Mouse (Mus musculus) lung, adult 2 months (tissue): ENCODE measurements around the gene Eral1. TPM values are rescaled to one million over a fixed set of nuclear protein-coding genes. Genes with fewer than 3 reads are reported as not detected.
A peak's percentile ranks its signal among the peaks of the same experiment; 100 is the strongest.

Experiments used
- DNase-seq: peaks from one replicate; pipeline ENCODE4 v3.0.0; 2022
- H3K4me1 ChIP-seq: fragments of 200-500 bp; 2 replicates; pipeline ENCODE4 v1.6.1; 2011; ENCODE audit warnings: low read length; ENCODE audit not compliant: control insufficient read depth, insufficient read depth
- H3K4me3 ChIP-seq: fragments of 200-500 bp; replicated peaks from 2 replicates; pipeline ENCODE3; 2011; ENCODE audit warnings: low read depth, mild to moderate bottlenecking, control low read depth, low read length; ENCODE audit errors: extremely low read depth
- CTCF ChIP-seq: fragments of 200-500 bp; IDR thresholded peaks from 2 replicates; pipeline ENCODE4 v1.5.1; 2011; ENCODE audit warnings: mild to moderate bottlenecking, low read length, control low read depth; ENCODE audit not compliant: insufficient read depth
- POLR2A ChIP-seq: fragments of 200-500 bp; IDR thresholded peaks from 2 replicates; pipeline ENCODE4 v1.6.1; 2011; ENCODE audit warnings: low read depth, mild to moderate bottlenecking, control low read depth, low read length, borderline replicate concordance; ENCODE audit errors: extremely low read depth
- WGBS: fragments of 180-500 bp; shearing (Covaris S2); methylation state at CpG from one replicate; pipeline ENCODE4 v1.1.7; 2018; 5-methylcytosine and 5-hydroxymethylcytosine counted together
- polyA plus RNA-seq: library from polyadenylated mRNA; depleted of rRNA; stranded (reverse); fragments of >200 nt; gene quantifications from 2 replicates; pipeline ENCODE4 v1.2.3, GENCODE M21; 2012

Eral1 gene
- polyA plus RNA-seq, 1 experiment = 27.8 TPM

DNA sequence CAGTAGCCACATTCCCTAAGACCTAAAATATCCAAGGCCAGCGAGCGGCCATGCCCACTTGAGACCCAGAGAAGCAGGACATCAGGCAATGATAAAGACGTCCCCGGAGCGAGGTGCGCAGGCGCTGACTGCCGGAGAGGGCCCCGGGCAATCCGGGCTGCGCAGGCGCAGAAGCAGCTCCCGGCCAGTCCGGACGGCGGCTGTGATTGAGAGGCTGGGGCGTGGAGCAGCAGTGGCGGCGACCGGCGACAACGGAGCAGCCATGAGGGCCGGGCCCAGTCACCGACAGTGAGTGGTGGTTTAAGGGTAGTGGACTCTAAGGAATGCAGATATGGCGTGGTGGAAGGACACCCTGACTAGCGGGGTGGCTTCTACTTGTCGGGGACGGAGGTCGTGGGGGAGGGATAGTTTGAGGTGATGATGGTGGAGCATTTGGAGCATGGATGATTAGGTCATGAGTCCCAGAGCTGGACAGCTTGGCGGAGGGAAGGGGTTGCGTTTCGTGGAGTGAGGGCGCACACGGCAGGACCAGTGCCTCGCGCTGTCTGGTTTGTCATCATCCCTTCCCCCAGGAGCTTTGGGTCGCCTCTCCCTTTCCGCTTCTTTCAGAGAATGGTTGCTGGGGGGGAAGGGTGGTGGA lies 14.4 kb upstream of the Eral1 start, which contains the start of gene Fam222b:
Gene Fam222b, plus strand, starts transcription at position 157 of the 640 bp plus-strand sequence.
- peak; percentile 86 for DNase-seq
- WGBS = 1% methylated on average over 38 of the region's 38 CpGs
- peaks cover 10% of the 10 kb centered on the region for H3K4me1 ChIP-seq
- peak within 1 kb of the TSS; percentile 96 for H3K4me3 ChIP-seq
- TF ChIP-seq POLR2A (peak; percentile 80), CTCF (no peak)

DNA sequence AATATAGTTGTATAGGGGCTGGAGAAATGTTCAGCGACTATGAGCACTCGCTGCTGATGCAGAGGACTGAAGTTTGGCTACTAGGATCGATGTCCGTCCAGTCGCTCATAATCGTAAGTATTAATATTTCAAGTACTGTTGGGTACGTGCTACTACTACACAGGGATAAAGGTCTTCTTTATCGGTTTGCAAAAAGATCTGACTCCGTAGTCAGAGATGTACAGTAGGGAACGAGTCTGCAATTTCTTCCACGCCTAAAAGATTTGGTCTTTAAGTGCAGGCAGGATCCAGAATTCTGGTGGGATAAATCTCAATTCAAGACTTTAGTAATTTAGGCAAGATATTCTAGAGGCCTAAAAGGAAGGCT lies 13.9 kb upstream of the Eral1 start:
- DNase-seq = no peak
- TF ChIP-seq CTCF = no peak
- TF ChIP-seq POLR2A = no peak
- 44% methylated on average over 11 of the region's 11 CpGs for WGBS
- H3K4me1 ChIP-seq = peaks cover 10% of the 10 kb centered on the region
- H3K4me3 ChIP-seq = peak overlapping the region; percentile 96

DNA sequence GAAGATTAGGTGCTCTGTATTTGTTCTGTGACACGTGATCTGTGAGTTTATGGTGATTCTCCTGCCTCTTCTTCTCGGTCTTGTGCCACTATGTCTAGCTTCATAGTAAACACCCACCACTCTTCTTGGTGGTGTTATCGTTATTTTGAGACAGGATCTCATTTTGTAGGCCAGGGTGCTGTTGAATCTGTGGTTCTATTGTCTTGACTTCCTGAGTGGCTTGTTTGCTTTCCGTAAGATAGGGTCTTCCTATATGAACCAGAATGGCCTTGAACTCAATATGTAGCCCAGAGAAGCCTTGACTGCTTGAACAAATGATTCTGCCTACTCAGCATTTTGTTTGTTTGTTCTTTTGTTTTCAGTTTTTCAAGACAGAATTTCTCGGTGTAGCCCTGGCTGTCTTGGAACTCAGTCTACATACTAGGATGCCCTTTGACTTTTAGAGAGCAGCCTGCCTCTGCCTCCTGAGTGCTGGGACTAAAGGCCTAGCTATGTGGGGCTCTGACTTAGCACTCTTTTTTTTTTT lies 7.6 kb upstream of the Eral1 start:
- no peak for DNase-seq
- no peak overlapping the region for H3K4me3 ChIP-seq
- TF ChIP-seq POLR2A = no peak
- TF ChIP-seq CTCF = no peak
- WGBS = 52% methylated on average over 5 of the region's 5 CpGs
- H3K4me1 ChIP-seq = no peaks in the 10 kb centered on the region; the same call in 1 of the 2 replicates

DNA sequence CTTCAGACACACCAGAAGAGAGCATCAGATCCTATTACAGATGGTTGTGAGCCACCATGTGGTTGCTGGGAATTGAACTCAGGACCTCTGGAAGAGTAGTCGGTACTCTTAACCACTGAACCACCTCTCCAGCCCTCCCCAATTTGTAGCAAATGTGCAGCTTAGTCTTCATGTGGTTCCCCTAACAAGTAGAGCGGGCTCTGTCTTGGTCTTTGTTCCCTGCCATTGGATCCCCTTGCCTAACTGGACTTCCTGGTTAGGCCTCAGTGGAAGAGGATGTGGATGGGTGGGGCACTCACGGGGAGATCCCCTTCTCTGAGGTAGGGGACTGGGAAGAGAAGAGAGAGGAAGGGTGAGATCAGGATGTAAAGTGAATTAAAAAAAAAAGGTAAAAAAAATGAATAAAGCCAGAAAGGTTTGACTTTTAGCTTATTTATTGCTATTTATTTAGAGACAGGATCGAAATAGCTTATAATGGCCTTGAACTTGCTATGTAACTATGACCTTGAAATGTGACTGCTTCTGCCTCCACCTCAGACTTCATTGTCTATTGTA lies 6.8 kb upstream of the Eral1 start:
- TF ChIP-seq CTCF (no peak), POLR2A (no peak)
- no peak for DNase-seq
- WGBS = 65% methylated on average over 4 of the region's 4 CpGs
- Histone ChIP-seq H3K4me3 (no peak overlapping the region), H3K4me1 (no peaks in the 10 kb centered on the region; the same call in 1 of the 2 replicates)

DNA sequence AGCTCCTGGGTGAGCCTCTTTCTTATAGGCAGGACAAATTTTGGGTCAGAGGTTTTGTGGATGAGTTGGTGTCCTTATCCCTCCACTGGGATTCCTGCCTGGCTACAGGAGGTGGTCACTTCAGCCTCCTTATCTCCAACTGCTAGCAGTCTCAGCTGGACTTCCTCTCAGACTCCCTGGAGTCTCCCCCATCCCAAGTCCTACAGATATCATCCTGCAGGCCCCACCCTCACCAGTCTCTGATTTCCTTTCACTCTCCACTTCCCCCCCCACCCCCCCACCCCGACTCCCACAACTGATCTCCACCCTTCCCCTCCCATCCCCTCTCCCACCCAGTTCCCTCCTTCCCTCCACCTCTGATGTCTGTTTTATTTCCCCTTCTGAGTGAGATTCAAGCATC lies 3.4 kb upstream of the Eral1 start:
- Histone ChIP-seq H3K4me3 (no peak overlapping the region), H3K4me1 (peaks cover 3% of the 10 kb centered on the region)
- TF ChIP-seq POLR2A (no peak), CTCF (no peak)
- no peak for DNase-seq
- WGBS = 0% methylated on average over 1 of the region's 1 CpGs

DNA sequence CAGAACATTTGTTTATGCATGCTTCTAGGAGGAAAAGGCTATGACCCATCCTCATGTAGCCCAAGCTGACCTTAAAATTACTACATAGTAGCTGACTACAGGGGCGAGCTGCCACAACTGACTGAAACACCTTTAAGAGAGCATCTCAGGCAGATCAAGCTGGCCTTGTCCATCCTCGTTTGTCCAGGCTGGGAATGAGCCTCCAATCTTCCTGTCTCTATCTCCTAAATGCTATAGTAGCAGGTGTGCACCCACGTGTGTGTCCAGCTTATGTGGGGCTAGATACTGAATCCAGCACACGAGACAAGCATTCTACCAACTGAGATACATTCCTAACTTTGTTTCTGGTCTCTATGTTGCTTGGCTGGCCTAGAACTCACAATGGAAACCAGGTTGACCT lies 5.5 kb downstream of the Eral1 start:
- H3K4me1 ChIP-seq = no peaks in the 10 kb centered on the region; the same call in 1 of the 2 replicates
- TF ChIP-seq POLR2A = no peak
- no peak for TF ChIP-seq CTCF
- DNase-seq = no peak
- H3K4me3 ChIP-seq = no peak overlapping the region
- WGBS = 89% methylated on average over 4 of the region's 4 CpGs

DNA sequence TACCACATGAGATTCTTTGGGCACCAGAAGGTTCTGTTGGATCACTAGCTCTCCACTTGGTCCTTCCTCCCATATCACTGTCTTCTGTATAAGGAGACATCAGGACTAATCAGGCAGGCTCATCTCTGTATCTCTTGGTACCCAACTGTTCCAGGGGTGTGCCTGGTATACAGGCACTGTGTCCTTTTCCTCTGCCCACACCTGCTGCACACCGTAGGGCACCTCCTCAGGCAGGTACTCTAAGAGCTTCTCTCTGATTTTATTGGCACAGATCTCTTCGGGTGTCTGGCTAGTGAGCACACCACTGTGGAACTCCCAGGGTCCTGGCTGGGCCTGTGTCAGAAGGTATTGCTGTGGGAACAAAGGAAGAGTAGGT lies 5.9 kb downstream of the Eral1 start:
- no peaks in the 10 kb centered on the region; the same call in 1 of the 2 replicates for H3K4me1 ChIP-seq
- DNase-seq = no peak
- TF ChIP-seq POLR2A (no peak), CTCF (no peak)
- no peak overlapping the region for H3K4me3 ChIP-seq
- 93% methylated on average over 2 of the region's 2 CpGs for WGBS

DNA sequence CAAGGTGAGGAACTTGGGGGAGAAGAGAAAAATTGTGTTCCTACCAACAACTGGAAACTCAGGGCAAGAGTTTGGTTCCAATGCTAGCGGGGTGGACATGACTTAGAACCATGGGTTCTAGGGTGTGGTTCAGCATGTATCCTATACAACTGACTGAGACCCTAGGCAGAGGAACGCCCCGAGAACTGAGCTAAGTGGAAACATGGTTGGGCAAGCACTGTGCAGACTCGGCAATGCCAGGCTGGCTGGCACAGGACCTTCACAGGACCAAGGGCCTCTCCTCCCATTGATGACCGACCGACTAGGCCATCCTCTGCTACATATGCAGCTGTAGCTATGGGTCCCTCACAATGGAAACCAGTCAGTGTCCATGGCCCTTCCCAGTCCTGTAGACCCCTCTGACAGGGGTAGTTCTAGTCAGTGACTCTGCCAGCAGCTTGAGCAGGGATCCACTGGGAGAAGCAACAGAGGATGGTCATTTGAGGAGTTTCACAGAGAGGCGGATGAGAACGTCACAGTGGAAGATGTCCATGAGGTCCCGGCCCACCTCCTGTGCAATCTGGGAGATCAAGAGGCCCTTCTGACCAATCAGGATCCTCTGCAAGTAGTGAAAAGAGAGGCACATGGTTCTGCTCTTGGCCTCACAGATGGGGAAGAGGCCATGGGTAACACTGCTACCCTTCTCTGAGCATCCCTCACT lies 6.5 kb downstream of the Eral1 start:
- no peak for TF ChIP-seq POLR2A
- no peak for TF ChIP-seq CTCF
- no peaks in the 10 kb centered on the region for H3K4me1 ChIP-seq
- 91% methylated on average over 9 of the region's 9 CpGs for WGBS
- DNase-seq = no peak
- no peak overlapping the region for H3K4me3 ChIP-seq

DNA sequence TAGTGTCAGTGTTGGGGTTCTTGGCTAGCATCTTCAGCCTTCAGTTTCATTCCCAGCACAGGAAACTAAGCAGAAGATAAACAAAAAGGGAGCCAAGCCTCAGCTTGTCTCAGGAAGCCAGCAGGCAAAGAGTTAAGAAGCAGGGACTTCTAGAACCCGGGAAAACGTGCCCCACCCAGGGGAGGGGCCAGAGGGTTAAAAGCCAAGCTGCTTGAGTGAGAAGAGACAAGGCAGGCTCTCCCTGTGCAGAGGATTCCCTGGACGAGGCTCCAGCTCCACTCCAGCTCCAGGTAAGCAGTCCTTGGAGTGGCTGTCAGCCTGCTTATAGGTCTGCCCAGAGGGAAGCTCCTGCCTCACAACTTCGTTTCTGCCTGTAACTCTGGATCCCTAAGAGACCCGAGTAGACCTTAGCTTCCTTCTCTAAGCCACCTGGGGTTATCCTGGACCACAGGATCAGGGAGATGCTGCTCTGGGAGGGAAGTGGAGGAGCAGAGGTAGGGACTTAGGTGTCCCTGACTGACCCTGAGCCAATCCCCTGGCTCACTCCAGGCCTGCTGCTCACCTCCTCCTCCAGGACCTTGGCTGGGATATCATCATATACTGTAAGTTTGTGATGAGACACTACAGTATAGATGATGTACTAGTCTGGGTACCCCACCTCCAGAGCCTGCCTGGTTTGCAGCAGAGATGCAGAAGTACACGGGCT lies 7.6 kb downstream of the Eral1 start:
- H3K4me1 ChIP-seq = no peaks in the 10 kb centered on the region
- TF ChIP-seq POLR2A (no peak), CTCF (no peak)
- WGBS = 23% methylated on average over 6 of the region's 6 CpGs
- no peak for DNase-seq
- H3K4me3 ChIP-seq = no peak overlapping the region

DNA sequence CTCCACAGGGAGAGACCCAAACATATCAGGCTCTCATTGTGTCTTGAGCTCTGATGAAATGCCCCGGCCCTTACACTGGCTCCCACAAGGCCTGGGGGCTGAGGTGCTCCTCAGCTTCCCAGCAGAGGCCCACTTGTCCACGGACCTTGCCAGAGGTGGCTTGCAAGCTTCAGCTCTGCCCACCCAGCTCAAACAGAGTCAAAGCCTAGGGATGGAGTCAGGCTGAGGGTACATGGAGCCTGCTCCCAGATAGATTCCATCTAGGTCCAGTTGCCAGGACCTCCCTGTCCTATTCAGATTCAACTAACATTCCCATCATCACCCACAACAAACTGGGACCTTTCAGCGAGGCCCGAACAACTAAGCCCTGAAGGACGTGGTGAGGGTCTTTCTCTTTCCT lies 8.2 kb downstream of the Eral1 start:
- Histone ChIP-seq H3K4me1 (no peaks in the 10 kb centered on the region), H3K4me3 (no peak overlapping the region)
- DNase-seq = no peak
- TF ChIP-seq CTCF (no peak), POLR2A (no peak)
- 79% methylated on average over 5 of the region's 5 CpGs for WGBS
